Mouse (Mus musculus) right cerebral cortex, adult 2 months (tissue): ENCODE measurements around the gene Ifitm7.

Experiments
- DNase-seq, 2 experiments: peaks; one replicate each; pipeline ENCODE4 v3.0.0; 2021 to 2022; ENCODE audit warnings: low spot score in 2 of 2

The Ifitm7 gene

DNA sequence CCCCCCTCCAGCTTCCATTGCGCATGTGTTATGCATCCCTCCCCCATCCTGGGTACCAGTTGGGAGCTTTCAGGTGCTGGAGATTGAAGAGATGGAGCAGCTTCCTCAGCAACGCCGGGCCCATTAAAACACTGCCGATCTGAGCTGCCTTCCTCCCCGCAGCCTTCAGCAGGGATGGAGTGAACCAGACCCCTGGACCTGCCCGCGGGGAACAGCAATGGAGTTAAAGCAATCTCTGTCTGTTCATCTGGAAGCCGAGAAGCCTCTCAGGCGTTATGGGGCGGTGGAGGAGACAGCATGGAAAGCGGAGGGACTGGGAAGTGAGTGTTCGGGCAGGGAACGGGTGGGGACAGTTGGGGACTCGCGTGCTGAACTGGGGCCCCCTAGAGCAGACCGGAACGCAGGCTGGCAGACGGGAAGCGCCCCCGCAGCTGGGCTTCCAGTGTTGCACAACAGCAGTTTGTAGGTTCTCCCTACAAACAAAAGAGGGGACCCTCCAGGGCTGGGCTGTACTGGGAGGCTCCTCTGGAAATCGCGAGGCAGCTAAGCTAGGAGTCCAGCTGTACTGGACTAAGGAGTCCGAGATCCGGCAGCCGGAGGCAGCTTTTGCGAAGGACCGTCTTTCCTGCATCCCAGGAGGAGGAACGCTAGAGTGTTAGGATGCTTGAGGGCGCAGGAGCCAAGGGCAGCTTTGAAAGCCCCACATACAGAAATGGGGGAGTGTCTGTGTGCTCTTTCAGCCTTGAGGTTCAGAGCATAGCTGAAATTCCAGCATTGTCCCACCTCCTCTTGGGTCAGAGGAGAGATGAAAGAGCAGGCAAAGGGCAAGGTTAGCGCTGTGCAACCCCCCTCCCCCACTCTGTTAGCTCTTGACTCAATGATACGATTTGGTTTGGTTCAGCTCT lies at the start of gene Ifitm7, which contains the start of gene 2900011O08Rik:
Gene Ifitm7, minus strand, starts transcription at position 315 of the 905 bp plus-strand sequence.
Gene 2900011O08Rik, plus strand, starts transcription at position 31 of the 905 bp plus-strand sequence.
- DNase-seq = peak; percentile 70 to 72

GRCm38 (mm10) chr16:14033076-14033475 lies 46.4 kb upstream of the Ifitm7 start:
- DNase-seq = peak in 1 of 2 experiments; percentile 28

DNA sequence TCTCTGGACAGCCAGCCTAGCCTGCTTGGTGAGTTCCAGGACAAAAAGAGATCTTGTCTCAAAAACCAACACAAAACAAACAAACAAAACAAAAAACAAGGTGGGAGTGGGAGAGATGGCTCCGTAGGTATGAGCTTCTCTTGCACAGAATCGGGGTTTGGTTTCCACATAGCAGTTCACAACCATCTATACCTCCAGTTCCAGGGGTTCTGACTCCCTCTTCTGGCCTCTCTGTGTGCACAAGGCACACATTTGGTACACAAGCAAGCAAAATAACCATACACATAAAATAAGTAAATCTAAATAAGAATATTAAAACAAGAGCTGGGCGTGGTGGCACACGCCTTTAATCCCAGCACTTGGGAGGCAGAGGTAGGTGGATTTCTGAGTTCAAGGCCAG lies 44.0 kb upstream of the Ifitm7 start:
- DNase-seq = no peak

GRCm38 (mm10) chr16:14029851-14030250 lies 43.2 kb upstream of the Ifitm7 start:
- peak in 1 of 2 experiments; percentile 24 for DNase-seq

DNA sequence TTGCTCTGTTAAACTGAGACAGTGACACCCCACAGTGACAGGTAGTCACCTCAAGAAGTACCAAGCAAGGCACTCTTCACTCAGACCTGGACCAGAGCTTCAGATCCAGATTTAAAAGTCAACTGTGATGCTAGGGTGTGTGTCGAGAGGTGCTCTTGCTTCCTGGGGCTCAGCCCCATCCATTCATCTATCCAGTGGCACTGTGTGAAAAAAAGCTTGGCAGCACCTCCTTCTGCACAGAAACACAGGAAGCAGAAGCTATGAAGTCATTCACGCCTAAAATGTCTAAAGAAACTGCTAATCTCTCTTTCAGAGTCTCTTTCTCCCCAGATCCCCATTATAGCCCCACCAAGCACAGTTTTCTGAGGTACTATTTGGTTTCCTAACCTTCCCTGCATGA lies 42.4 kb upstream of the Ifitm7 start:
- peak in 1 of 2 experiments; percentile 25 for DNase-seq

DNA sequence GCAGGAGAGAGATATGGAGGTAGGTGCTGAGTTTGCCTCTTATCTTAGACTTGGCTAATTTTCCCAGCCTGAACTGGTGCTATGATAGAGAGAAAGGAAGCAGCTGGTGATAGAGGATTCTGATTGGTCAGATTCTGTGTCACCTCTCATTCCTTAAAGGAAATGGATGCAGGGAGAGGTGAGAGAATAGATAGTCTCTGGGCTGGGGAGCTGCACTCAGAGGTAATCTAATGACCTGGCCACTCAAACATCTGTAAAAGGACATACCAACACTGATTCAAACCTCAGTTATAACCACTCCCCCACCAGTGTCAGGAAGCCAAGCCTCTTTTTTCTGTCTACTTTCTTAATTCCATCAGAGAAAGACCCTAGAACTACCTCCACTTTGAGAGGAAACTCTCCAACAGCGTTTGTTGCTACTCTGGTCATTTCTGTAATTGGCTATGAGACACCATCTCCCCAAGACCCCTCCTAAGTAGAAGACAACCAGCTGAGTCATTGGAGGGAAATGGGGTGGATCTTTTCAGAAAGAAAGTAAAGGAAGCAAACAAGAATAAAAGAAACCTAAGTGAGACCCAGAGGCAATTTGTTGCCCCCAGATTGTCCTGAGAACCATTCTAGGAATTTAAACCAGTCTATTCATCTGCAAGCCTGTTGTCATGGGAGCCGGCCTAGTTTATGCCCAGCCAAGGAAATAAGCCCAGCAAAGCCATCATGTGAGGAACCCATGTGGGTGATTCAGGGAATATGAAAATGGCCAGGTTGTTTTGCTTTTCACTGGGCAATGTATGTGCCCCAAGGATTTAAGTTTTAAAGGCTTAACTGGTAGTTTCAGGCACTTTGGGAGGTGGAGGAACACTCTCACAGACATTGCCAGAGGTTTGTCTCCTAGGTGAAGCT lies 38.7 kb upstream of the Ifitm7 start:
- no peak for DNase-seq

DNA sequence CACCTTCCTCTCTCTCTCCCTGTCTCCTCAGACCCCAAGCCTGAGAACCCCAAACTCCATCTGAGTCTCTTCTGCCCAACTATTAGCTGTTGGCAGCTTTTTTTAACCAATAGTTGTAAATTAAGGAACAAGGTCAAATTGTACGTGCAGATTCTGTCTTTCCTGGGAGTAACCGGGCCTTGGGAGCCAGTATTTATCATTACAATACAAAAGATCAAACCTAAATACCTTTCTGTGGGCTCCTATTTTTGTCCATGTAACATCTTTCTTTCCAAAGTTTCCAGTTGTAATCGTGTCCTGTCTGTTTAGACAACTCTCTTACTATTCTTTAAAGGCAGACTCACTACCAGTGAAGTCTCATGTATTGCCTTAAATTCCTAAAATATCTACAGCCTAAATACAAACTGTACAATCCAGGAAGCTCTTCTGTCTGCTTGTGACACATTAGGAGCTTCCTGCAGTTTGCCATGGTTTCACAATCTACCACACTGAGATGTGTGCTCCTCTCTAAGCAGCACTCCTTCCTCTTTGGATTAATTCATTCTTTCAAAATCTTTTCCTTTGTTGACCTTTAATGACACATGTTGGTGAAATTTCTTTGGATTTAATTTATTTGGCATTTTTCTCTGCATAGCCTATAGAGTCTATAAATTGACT lies 34.6 kb upstream of the Ifitm7 start:
- no peak for DNase-seq

DNA sequence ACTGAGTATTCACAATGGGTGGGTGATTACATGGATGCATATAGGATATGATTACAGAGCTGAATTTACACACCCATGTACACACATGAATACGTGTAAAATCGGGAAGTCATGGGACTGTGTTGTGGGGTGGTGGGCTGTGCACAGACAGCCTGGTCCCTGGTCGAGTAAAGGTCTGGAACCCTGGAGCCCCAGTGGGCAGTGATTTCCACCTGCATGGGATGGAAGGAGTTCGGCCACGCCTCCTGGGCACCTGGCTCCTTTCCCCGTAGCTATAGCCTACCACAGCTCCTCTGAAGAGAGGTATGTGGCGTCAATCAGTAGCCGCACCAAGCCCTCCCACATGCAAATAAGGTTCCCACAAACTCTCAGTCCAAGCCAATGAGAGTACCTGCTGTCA lies 30.6 kb upstream of the Ifitm7 start:
- no peak for DNase-seq

- DNase-seq = no peak
Observed at GRCm38 (mm10) chr16:14009966-14010365, 23.3 kb upstream of the Ifitm7 start.

DNA sequence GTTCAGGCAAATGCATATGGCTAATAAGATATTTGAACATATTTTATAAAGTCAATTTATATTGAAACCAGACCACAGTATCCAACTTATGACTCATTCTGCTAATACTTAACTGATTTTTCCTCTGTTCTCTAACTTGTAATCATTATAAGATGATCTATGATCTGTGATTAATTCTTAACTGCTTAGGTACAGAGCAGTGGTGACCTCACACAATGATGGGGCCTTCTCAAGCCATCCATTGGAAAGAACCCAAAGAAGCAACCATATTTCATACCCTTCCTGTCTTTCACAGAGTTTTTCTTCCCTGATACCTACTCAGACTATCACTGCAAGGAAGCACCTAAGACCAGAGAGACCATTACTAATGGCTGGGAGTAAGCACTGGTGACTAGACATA lies 22.0 kb upstream of the Ifitm7 start:
- no peak for DNase-seq

DNA sequence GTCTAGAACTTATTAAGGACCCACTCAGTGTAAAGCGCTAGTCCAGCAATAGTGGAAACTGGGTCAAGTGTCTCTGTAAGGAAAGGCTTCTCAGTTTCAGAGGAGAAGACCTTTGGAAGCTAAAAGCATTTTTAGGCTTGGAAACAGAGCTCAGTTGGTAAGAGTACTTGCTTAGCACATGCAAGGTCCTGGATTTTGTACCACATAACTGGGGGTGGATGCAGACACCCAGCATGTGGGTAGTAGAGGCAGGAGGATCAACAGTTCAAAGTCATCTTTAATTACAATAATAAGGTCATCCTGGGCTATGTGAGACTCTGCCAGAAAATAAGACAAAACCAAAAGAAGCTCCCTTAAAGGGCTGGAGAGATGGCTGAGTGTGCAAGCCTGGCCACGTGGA lies 21.4 kb upstream of the Ifitm7 start:
- DNase-seq = no peak

- DNase-seq = no peak
Observed at GRCm38 (mm10) chr16:14005266-14005665, 18.6 kb upstream of the Ifitm7 start.

GRCm38 (mm10) chr16:14004726-14005125 lies 18.0 kb upstream of the Ifitm7 start:
- DNase-seq = no peak

- DNase-seq = no peak
Observed at GRCm38 (mm10) chr16:14004170-14004569, 17.5 kb upstream of the Ifitm7 start.

DNA sequence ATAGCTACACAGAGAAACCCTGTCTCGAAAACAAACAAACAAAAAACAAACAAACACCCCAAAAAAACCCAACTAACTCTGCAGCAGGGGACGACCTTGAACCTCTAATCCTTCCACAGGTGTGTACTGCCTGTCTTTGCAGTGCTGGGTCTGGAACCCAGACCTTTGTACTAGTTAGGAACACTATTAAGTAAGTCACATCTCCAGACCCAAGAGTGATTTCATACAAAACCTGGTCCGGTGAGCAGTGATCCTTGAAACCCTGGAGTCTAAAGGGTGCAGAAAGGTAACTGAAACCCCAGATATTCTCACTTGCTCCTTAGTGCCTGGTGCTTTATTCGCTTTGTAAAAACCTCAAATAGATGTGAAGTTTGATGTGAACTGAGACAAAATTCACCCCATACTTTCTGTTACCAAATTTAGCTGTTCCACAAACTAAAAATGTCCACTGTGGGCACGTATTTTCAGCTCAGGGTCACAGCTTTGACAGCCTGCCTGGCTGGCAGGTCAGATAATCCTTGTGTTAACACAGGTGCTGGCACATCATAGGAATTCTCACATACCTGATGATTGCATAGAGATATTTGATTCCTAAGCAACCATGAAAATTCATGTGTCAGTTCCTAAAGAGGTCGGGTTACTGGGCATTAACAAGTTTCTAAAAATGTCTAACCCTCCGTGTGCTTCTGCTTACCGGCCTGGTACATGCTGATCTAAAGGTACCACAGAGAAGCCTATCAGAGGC lies 16.9 kb upstream of the Ifitm7 start:
- DNase-seq = no peak

DNA sequence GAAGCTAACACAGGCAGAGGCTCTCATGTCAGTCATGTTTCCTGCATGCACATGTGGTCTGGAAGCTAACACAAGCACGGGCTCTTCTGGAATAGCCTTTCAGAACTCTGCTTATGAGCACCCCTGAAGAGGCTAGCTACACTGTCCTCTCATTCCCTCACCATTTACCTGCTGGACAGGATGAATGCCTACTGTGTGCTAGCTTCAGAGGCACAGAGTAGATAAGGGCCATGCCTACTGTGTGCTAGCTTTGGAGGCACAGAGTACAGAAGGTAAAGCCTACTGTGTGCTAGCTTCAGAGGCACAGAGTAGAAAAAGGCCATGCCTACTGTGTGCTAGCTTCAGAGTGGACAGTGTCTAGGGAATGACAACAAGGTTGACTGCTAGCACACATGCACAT lies 7.8 kb upstream of the Ifitm7 start:
- DNase-seq = no peak

- no peak for DNase-seq
Observed at GRCm38 (mm10) chr16:13994076-13994475, 7.4 kb upstream of the Ifitm7 start.

- DNase-seq = peak in 1 of 2 experiments; percentile 23
Observed at GRCm38 (mm10) chr16:13992518-13993248, 6.0 kb upstream of the Ifitm7 start.

- peak in 1 of 2 experiments; percentile 51 for DNase-seq
Observed at GRCm38 (mm10) chr16:13986197-13986573, 503 bp downstream of the Ifitm7 start.

- DNase-seq = no peak
Observed at GRCm38 (mm10) chr16:13983161-13983560, 3.5 kb downstream of the Ifitm7 start.
